Mouse (Mus musculus): ENCODE results near the gene Gm12216.

Gene Gm12216

GRCm38 (mm10) chr11:53792986-53793385 lies 66.1 kb downstream of the Gm12216 start:
- DNase-seq = no peak

GRCm38 (mm10) chr11:53789277-53789676 lies 69.8 kb downstream of the Gm12216 start:
- DNase-seq = no peak

GRCm38 (mm10) chr11:53788196-53788595 lies 70.9 kb downstream of the Gm12216 start:
- DNase-seq = peak; percentile 92

- DNase-seq = peak; percentile 73
These were observed 72.7 kb downstream of the Gm12216 start for GRCm38 (mm10) chr11:53786058-53787031.

- no peak for DNase-seq
These were observed 73.6 kb downstream of the Gm12216 start for GRCm38 (mm10) chr11:53785311-53785936.

- no peak for DNase-seq
These were observed 75.8 kb downstream of the Gm12216 start for GRCm38 (mm10) chr11:53783288-53783687.

GRCm38 (mm10) chr11:53781964-53782363 lies 77.1 kb downstream of the Gm12216 start:
- no peak for DNase-seq

- no peak for DNase-seq
These were observed 77.8 kb downstream of the Gm12216 start for GRCm38 (mm10) chr11:53781201-53781775.

- no peak for DNase-seq
These were observed 78.8 kb downstream of the Gm12216 start for GRCm38 (mm10) chr11:53780262-53780661.

- DNase-seq = no peak
These were observed 79.2 kb downstream of the Gm12216 start for GRCm38 (mm10) chr11:53779808-53780207.

GRCm38 (mm10) chr11:53778455-53778854 lies 80.6 kb downstream of the Gm12216 start:
- DNase-seq = no peak

- no peak for DNase-seq
These were observed 81.3 kb downstream of the Gm12216 start for GRCm38 (mm10) chr11:53777736-53778135.

GRCm38 (mm10) chr11:53774659-53775255 lies 84.3 kb downstream of the Gm12216 start:
- peak; percentile 43 for DNase-seq

GRCm38 (mm10) chr11:53773641-53774360 lies 85.3 kb downstream of the Gm12216 start:
- no peak for DNase-seq

- no peak for DNase-seq
These were observed 86.0 kb downstream of the Gm12216 start, which contains the start of gene Gm17334 for GRCm38 (mm10) chr11:53773087-53773486. Gm17334 (minus strand) TSS chr11:53773187.

GRCm38 (mm10) chr11:53772536-53772935 lies 86.5 kb downstream of the Gm12216 start:
- no peak for DNase-seq

GRCm38 (mm10) chr11:53771001-53771744 lies 87.9 kb downstream of the Gm12216 start:
- no peak for DNase-seq

- peak; percentile 83 for DNase-seq
These were observed 88.8 kb downstream of the Gm12216 start for GRCm38 (mm10) chr11:53770125-53770791.

- peak; percentile 98 for DNase-seq
These were observed 89.3 kb downstream of the Gm12216 start, which contains the start of gene Irf1 for GRCm38 (mm10) chr11:53769760-53770124. Irf1 (plus strand) TSS chr11:53770014.

GRCm38 (mm10) chr11:53769185-53769576 lies 89.9 kb downstream of the Gm12216 start:
- DNase-seq = no peak

Data from lung, postnatal 36 days (tissue).